Mouse (Mus musculus) retina, embryonic 14.5 days (tissue): Measurements from ENCODE around the gene Chac1.

ENCODE experiments used
- DNase-seq: peaks from one replicate; pipeline ENCODE4 v3.0.0-alpha.2; 2015; ENCODE audit warnings: low spot score

Gene Chac1

GRCm38 (mm10) chr2:119350555-119351486 lies at the start of gene Chac1:
Gene Chac1 (plus strand): TSS chr2:119351229.
- peak; percentile 89 for DNase-seq

- DNase-seq = no peak
These were observed 48.2 kb upstream of the Chac1 start for GRCm38 (mm10) chr2:119302876-119303275.

- DNase-seq = peak; percentile 73
These were observed 46.6 kb upstream of the Chac1 start for GRCm38 (mm10) chr2:119304391-119304790.

GRCm38 (mm10) chr2:119304798-119305208 lies 46.2 kb upstream of the Chac1 start:
- peak; percentile 79 for DNase-seq

GRCm38 (mm10) chr2:119311544-119311943 lies 39.5 kb upstream of the Chac1 start:
- no peak for DNase-seq

GRCm38 (mm10) chr2:119312380-119312958 lies 38.6 kb upstream of the Chac1 start:
- peak; percentile 45 for DNase-seq

DNA sequence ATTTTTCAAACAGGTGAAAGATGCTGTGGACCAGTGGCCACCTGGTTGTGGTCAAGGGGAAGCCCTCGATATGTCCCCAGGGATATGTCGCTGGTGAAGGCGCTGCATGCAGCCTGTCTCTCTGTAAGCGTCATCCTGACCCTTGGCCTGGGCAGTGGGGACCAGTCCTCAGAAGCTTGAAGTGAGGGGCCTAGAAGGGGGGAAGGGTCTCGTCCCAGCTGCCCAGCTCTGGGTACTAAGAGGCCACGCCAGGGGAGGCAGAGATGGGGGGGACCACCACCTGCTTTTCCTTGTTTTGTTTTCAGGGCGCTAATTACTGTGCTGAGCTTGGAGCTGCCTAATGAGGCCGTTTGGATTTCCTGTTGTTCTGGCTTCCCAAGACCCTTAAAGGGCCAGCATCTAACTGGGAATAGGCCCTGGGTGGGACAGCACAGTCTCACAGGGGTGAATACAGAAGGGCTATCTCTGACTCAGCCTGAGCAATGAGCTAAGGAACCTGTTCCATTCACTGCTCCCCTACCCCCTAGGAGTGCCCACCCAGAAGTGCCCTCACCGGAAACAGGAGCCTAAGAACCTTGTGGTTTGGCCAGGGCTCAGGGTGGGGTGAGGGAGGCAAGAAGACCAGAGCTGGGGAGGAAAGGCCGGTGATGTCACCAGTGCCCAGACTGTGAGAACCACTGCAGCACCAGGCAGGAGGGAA lies 37.1 kb upstream of the Chac1 start:
- DNase-seq = peak; percentile 80

- DNase-seq = no peak
These were observed 36.2 kb upstream of the Chac1 start for GRCm38 (mm10) chr2:119314742-119315310.

- DNase-seq = no peak
These were observed 32.9 kb upstream of the Chac1 start for GRCm38 (mm10) chr2:119318043-119318710.

GRCm38 (mm10) chr2:119320571-119320970 lies 30.5 kb upstream of the Chac1 start:
- DNase-seq = no peak

DNA sequence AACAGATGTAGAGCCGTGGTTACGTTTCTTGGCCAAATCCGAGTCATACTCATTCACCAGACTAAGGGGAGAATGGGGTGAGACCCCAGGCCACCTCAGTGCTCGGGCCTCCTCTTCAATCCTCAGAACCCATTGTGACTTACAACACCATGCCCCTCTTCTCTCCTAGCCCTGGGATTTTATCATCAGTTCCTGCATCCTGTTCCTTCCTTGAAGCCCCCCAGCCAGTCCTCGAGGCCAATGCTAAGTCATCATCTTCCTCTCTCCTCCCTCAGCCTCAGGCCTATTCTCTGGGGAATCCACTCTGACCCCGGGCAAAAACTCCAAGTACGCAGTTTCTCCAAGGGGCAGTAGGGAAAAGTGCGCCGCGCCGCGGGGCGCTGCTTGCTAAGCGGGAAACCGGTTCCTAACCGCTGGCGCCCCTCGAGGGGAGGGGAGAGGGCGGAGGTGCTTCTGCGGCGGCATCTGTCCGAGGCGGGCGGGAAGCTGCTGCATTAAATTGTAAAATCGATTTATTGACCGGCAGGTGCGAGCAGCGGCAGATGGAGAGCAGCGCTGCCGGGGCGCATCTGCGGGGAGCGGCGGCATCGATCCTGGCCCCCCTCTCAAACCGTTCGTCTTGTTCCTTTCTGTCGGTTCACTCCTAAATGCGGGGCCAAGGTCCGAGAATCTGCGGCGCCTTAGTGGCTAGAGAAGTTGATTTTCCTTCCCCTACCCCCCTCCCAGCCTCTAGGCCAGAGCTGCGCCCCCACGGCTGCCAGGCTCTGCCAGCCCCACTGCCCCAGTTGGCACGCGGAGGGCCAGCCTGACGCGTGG lies 29.1 kb upstream of the Chac1 start:
- DNase-seq = peak; percentile 69

DNA sequence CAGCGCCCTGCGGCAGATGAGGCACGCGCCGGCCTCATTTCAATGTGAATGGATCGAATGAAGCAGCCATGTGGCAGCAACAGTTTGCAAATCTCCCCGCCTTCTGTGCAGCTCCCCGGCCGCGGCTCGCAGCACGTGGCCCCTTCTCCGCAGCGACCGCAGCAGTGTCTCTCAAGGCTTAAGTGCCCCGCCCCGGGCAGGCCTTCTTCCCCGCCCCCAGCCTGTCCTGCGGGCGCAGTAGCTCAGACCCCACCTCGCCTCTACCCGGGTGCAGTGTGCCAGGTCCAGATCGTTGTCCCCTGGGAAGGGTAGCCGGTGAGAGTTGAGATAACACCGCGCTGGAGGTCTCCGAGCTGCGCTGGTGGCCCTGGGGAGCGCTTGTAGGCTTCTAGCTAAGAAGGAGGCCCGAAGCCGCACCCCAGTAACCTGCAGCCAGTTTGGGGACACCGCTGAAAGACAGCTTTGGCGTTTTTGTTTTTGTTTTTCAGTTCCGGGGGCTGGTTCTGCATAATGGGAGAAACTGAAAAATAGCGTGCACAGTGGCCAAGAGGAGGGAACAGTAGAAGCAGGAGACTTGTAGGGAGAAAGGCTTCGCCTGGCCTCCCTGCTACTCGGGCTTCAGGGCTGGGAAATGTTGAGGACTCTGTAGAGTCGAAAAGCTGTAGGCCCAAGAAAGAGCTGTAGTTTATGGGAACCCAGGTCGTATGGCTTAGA lies 28.3 kb upstream of the Chac1 start:
- peak; percentile 86 for DNase-seq

DNA sequence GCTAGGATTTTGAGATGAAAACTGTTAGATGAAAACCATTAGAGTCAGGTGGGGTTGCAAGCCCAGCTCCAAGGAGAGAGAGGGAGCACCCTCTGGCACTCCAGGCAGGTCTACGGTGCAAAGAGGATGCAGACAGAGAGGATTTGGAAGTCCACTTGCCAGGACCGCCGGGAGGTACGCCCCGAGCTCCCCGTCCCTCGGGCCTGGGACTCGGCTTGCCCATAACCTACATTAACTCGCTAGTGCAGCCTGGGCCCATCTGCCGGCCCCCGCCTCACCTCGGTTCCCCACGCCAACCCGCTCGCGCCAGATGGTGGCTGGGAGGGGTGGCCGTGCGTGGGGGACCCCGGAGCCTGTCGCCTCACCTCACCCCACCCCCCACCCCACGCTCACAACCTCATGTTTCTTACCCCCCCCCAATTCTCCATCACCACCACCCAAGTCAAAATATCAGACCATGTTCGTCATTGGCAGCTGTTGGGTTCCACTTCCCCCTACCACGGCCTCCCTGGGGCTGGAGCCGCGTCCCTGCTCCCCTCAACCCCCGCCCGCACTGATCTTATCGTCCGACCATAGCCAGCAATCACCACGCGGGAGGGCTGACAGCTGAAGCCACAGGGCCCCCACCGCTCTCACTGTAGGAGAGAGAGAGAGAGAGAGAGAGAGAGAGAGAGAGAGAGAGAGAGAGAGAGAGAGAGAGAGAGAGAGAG lies 27.0 kb upstream of the Chac1 start:
- DNase-seq = peak; percentile 57

DNA sequence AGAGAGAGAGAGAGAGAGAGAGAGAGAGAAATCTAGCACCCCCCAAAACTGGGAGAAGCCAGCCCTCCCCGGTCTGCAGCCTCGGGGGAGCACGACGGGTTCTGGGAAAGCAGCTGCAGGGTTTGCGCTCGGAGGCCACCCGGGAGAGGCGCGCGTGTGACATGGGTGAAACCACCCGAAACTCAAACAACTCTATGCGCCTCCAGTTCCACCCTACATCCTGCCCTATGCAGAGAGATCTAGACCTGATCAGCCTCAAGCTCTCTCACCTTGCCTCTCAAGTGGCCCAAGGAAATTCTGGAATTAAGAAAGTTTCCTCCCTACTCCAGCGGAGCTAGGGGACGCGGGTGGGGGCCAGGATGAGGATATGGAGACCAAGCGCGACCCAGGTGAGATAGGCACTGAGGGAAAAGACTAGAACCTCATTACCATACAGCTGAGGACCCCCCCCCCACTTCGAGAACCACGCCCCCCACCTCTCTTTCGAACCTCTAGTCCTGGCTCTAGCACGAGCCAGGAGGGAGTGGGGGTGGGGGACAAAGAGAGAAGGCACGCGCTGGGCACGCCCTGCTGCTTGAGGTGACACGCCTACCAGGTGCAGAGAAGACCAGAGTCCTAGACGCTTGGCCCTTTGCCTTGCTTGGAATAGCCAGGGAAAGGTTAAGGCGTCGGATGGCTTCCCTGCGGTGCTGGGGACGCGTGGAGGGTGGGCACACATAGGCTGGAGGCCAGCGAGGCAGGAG lies 26.3 kb upstream of the Chac1 start:
- peak; percentile 28 for DNase-seq

- DNase-seq = peak; percentile 82
These were observed 25.4 kb upstream of the Chac1 start, which contains the start of gene Dll4 for GRCm38 (mm10) chr2:119325568-119326143. Gene Dll4 (plus strand): TSS chr2:119325784.

DNA sequence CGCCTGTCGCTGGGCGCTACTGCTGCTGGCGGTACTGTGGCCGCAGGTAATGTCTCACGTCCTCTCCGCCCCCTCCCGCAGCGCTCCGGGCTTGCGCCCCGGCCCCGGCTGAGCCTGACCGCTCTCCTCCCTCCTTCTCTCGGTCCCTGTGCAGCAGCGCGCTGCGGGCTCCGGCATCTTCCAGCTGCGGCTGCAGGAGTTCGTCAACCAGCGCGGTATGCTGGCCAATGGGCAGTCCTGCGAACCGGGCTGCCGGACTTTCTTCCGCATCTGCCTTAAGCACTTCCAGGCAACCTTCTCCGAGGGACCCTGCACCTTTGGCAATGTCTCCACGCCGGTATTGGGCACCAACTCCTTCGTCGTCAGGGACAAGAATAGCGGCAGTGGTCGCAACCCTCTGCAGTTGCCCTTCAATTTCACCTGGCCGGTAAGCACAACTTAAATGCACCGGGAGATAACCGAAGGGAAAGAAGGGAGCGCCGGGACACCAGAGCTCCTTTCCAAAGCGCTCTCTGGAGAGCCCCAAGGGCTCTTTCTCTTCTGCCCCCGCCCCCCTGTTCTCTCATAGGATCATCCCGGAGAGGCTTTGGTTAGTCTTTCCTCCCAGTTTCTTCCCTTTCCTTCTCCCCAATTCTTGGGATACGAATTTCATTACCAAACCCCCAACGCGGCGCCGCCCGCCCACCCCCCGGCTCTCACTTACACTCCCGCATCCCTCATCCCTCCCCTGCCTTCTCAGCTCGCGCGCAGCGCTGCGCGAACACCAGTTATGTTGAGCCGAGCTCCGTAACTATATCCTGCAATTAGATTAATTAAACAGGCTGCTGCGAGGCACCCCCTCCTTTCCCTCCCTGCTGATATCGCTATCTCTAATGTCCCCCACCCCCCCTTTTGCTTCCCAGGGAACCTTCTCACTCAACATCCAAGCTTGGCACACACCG lies 24.6 kb upstream of the Chac1 start:
- DNase-seq = no peak

DNA sequence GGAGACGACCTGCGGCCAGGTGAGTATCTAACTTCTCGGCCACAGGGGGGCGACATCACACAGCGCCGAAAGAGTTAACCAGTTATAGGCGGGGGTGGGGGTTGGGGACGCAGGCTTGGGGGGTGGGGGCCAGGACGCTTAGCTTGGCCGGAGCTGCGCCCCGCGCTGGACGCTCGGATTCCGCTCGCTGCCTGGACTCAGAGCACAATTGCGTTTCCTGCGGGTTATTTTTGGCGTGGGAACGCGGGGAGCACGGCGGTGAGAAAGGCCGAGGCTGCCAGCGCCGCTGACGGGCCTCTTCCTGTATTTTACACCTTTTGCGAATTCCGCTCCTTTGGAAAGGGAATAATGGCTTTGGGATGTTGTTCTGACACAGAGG lies 23.9 kb upstream of the Chac1 start:
- peak; percentile 70 for DNase-seq
